Mouse (Mus musculus): Measurements from ENCODE around the gene Trim39.

- TF ChIP-seq CTCF (IDR thresholded peaks at IDR 0.05; ENCODE audit: borderline replicate concordance, insufficient read depth, low read depth, low read length), result no peak
- TF ChIP-seq POLR2A (IDR thresholded peaks at IDR 0.05; ENCODE audit: borderline replicate concordance, insufficient read depth, low read length), result no peak
Measured at GRCm38 (mm10) chr17:36252250-36252876, 19.7 kb downstream of the Trim39 start.

Data from cerebellum, adult 2 months (tissue).